Mouse (Mus musculus) left cerebral cortex, postnatal 36 days (tissue): ENCODE results near the gene Cd47. TPM values are rescaled to one million over a fixed set of nuclear protein-coding genes. Genes with fewer than 3 reads are reported as not detected.

Experiments used
- DNase-seq, 2 experiments: peaks; one replicate each; pipeline ENCODE4 v3.0.0; 2021 to 2022; ENCODE audit warnings: low spot score in 2 of 2, mixed read lengths in 1 of 2
- intact Hi-C: fragments of 180-260 bp; cut with DNase I; formaldehyde crosslinking; loops from one replicate; pipeline ENCODE4 v1.15.1; 2025
- total RNA-seq, 2 experiments: library from RNA; stranded (reverse); gene quantifications; 2 replicates each; pipeline ENCODE4 v1.2.3; 2021

Gene Cd47
- total RNA-seq, 2 experiments from 2014 or later = 234 to 245 TPM

DNA sequence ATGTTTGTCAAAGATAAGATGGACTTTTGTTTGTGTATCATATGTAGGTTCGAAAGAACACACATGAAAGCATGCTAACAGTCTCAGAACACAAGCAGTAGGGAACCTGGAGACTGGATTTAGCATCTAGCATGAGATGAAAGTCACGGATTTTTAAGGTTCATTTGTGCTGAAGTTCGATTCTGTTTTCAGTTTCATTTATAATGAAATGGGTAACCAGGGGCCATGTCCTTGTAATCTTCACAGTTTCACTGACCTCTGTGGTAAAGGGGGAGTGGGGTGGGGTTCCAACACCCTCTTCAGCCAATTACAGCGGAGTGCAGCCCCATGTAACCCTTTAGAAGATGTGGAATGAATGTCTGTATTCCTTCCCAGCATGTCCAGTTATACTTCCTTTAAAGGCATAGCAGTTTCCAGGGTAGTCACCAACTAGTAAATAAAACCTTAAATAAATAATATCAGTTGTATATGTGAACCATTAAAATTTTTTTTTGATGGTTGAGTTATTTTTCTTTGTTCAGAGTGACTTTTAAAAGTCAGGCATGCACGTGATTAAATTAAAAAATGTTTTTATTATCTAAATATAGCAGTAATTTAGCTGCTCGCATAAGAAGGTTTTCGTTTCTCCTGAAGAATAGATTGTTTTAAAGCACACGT is 57.3 kb downstream of the Cd47 start:
- no peak for DNase-seq
- intact Hi-C loops = loop anchor here (5.0 kb wide), 3 partner anchors 190 to 575 kb away; partner anchors contain the start of gene Bbx

DNA sequence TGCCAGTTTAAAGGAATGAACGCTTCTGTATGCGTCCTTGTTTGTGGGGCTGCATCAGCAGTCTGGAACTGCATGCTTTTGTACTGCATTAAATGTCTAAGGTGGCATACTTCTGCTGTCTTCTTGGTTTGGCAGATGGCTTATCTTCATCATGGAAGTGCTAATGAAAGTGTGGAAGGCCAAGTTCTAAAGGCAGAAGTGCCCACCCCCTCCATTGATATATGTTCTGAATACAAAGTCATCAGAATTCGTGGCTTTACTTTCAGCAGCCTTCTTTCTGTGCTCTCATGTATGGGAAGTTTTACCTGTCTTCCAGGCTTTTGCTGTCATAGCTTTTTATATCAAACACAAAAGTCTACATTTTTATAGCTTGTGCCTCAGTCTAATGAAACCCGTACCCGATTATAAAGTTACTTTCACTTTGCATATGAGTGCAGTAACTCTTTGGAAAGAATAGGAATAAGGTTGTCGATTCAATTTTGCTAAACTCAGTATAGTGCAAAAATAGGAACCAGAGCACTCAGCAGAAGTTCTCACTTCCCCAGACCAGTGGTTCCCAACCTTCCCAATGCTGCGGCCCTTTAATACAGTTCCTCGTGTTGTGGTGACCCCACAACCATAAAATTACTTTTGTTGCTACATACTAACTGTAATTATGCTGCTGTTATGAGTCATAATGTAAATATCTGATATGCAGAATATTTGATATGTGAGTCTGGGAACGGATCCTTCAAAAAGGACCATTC is 58.0 kb downstream of the Cd47 start:
- intact Hi-C loops = loop anchor here (5.0 kb wide), 3 partner anchors 189 to 574 kb away; partner anchors contain the start of gene Bbx
- DNase-seq = no peak

DNA sequence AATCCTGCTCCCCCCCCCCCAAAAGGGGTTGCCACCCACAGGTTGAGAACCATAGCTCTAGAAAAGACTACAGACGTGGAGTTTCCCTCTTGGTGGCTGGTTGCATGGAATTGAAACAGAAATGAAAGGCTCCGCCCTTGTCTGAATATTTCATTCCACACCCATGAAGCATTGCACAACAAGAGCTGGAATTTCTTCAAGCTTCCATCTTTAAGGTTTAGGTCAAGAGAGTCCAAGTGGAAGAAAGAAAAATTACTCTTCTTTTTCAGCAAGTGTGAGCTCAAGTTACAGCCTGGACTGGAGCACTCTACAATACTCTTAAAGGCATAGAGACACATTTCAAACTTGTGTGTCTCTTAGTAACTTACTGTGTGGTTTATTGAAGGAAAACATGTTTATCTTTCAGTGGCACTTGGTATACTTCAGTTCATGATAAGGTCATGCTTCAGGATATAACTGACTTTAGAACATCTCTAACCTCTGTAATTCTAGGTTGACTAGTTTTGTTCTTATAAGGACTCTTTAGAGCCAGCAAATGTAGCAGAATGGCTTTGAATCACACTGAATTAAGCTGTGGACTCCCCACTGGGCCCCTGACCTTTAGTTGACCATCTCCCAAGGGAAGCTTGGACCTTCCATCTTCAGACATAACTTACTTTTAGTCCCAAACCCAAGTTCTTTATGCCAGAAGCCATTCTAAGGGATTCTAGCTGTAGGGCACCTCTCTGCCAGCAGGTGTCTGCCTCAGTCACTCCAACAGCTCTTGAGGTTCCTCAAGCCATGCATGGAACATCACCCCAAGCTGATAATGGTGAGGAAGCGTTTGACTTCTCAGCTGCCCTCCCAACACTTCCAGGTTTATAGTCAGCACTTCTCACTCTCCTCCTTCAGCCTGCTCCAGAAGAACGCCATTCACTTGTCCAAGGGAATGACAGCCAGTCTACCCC is 58.8 kb downstream of the Cd47 start:
- intact Hi-C loops = loop anchor here (5.0 kb wide), 3 partner anchors 188 to 573 kb away; partner anchors contain the start of gene Bbx

DNA sequence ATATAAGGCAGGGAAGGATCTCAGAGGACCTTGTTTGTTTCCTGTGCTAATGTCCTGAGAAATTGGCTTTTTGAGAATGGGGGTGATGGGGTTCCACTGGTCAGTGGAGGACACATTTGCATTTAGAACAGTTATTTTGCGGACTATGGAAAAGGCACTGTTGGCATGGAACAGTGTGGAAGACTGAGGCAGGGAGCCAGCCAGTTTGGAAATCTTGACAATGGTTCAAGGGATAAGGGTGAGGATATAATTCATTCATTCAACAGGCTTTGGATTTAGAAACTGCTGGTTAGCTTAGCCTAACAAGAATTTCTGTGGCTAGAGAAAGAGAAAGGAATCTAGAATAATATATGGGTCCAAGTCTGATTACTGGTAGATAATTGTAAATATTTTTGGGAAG is 61.7 kb downstream of the Cd47 start:
- no peak for DNase-seq
- intact Hi-C loops = no loop called here

More for the DNA sequence above, 58.8 kb downstream of the Cd47 start:
- DNase-seq = no peak

DNA sequence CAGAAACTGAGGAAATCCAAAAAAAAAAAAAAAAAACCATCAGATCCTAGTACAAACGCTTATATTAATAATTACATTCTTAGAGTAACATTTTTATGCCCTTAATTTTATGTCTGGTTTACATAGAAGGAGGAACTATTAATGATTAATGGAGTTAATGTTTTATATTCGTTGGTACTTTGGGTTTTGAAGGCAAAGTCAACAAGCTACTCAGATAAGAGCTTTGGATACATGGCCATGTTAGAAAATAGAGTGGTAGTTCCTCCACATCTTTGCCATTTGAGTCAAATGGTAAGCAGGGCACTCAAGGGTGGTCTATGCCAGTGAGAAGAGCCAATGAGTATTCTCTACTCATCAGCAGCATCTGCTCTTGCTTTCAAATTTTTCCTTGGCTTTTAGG is 66.3 kb downstream of the Cd47 start:
- intact Hi-C loops = no loop called here
- DNase-seq = no peak

DNA sequence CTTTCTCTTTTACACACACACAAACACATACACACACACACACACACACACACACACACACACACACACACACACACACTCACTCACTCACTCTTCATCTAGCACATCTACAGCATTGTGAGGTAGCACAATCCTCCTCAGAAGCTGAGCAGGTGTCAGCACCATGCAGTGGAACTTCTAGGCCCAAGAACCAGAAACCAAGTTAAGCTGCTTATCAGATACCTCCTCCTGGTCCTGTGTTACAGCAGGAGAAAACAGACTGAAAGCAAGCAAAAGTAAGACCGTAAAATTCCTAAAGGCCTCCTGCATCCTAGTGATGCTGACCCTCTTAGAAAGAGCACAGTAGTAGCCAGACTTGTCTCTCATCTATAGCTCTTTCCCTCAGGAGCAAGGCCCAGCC is 67.9 kb downstream of the Cd47 start:
- no peak for DNase-seq
- intact Hi-C loops = no loop called here

DNA sequence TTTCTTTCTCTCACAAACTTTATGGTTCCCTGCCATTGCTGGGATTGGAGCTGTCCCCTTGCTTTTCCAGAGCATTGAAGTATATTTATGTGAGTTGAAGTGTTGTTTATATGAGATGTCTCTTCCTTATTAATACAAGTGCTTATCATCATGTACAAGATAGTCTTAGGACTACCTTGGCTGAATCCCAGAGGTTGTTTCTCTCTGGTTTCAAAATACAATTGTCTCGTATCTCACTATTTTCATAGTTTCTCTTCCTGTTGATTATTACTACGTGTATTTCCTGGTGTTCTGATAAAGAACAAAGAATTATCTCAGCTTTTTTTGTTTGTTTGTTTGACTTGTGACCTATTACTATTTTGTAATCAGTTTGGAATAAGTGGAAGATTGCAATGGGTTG is 73.6 kb downstream of the Cd47 start:
- no peak for DNase-seq
- intact Hi-C loops = no loop called here

DNA sequence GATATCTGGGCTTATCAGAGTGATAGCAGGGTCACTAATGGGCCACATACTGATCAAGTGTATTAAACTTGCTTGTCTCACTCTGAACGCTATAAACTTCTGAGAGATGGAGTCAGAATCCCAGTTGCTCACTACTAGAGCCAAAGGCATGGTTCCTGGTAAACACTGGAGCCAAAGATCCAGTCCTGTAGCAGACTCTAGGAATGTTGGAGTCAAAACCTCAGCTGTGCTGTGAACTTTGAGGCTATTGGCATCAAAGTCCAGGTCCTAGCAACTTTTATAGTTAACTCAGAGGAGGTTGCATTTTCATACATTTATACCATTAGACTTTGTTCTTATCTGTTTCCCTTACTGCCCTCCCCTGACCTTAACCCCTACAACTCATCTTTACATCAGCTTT is 74.2 kb downstream of the Cd47 start:
- intact Hi-C loops = no loop called here
- no peak for DNase-seq

DNA sequence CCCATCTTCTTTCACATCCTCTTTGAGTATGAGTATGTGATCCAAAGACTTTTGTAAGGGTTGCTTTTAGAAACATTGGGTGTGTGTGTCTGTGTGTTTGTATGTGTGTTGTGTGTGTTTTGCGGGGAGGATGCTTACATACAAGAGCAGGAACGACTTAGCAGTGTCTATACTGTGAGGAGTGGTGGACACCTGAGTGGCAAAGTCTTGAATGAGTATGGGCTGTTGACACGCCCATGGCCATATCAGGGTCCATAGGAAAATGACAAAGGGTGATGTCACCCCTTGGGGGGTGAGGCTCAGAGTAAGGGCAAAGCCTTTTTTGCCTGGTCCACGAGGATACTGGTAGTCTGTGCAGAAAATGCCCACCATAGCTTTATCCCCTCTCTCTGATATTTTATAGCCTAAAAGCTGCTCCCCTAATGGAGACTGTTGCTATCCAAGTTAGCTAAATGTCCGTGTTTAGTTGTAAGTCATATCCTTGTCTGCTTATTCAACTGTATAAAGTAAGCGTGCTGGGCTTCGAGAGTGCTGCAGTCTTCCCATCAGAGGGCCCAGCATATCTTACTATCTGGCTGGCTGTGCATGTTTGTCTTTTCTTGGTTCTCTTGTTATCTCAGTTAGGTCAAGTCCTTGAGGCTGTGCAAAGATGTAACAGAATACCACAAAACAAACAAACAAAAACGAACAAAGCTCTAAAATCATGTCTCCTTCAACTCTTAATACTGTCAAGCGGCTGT is 76.1 kb downstream of the Cd47 start:
- DNase-seq = no peak
- intact Hi-C loops = no loop called here

DNA sequence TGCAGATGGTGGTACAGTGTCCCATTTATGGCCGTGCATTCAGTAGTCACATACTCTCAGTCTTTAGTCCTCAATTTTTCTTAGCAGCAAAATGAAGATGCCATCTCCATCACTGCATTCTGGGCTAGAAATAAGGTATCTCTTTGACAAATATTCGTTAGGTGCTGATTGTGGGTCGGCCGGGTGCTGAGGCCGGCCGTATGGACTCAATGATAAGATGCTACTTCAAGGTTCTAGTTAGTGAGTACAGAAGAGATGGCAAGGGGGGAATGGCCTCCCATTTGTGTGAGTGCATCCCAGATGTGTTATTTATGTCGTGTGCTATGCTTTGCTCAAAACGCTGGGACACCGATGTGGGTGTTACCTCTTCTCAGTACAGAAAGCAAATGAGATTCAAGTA is 76.9 kb downstream of the Cd47 start:
- DNase-seq = no peak
- intact Hi-C loops = no loop called here

DNA sequence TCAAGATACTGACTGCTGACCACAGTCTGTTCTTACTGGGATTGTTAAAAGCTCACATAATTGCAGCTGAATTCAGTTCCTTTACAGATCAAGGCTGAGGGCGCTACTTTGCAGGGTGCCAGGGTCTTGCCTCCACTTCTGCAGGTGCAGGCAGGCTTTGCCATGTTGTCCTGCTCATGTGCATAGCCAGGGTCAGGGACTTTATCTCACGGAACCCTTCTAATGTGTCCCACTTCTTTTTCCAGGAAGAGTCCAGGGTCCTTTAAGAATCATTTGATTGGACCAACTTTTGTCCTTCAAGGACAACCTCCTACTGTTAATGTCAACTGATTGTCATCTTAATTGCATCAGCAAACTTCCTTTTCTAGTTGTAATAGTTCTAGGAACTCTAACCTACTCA is 77.7 kb downstream of the Cd47 start:
- intact Hi-C loops = no loop called here
- DNase-seq = no peak

DNA sequence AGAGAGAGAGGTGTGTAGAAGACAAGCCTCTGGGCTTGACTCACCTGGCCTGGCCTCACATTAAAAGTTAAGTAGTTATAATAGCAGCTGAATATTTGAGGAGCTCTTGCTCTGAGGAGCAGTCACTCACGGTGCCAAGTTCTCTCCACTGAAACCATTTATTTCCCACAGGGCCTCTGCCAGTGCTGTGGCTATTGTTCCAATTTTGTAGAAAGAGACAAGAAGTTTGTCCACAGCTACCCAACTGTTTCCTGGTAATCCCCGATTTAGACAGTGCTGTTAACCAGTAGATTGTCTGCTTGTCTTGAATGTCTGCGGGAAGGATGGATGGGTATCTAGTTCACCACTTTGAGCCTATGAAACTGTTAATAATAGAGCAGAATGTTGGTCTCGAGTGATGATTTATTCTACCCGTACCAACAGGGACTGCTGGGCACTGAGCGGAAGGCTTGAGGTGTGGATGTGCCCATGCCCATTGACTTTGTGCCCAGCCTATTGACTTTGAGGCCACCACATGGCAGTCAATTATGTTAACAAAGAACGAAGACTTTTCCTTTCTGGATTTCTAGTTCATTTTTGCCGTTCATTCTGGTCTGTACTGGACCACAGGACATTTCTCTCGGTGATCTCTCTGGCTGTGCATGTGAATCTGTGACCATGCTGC is 86.2 kb downstream of the Cd47 start:
- intact Hi-C loops = no loop called here

DNA sequence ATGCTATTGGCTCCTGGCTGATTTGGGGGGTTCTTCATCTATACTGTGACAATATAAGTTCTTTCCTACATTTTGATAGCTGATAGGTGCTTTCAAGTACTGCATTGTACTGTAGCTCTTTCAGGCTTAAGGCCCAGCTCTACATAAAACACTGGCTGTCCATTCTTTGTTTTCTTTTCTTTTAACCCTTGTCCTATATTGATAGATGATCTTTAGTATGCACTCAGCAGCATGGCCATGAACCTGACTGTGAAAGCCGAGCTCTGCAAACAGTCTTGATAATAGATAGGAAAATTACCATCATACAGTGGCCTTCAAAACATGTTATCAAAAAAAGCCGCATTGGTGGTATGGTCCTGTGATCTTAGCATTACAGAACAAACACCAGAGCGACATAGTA is 87.0 kb downstream of the Cd47 start:
- intact Hi-C loops = no loop called here
- no peak for DNase-seq

More for the DNA sequence above, 86.2 kb downstream of the Cd47 start:
- DNase-seq = no peak

DNA sequence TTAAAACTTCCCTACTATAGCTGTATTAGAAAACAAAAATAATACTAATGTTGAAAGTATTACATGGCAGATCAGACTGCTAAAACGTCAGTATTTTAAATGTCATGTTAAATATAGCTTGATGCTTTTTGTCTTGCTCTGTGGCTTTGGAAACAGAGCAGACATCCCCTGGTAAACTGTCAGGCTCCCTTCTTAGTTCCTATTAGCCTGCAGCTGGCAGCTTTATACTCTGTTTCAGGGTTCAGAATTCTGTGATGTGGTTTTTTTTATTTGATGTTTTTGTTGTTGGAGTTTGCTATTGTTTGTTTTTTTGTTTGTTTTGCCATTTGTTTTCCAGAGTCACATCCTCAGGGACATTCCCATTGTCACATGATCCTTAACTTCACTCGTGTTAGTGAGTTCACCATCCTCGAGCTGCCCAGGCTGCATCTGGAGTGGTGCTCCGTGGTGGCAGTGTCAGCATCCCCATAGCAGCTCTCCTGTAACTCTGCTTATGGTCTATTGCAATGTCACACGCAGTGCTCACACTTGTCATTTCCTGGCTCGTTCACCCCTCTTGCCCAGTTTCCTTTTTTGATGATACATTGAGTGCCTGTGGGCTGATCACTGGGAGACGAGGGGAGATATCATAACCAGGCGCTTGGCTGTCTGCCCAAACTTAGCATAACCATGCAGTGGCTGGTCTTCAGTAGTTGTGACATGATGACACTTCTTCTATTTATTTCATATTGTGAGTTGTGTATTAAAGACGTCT is 87.7 kb downstream of the Cd47 start:
- no peak for DNase-seq
- intact Hi-C loops = no loop called here

DNA sequence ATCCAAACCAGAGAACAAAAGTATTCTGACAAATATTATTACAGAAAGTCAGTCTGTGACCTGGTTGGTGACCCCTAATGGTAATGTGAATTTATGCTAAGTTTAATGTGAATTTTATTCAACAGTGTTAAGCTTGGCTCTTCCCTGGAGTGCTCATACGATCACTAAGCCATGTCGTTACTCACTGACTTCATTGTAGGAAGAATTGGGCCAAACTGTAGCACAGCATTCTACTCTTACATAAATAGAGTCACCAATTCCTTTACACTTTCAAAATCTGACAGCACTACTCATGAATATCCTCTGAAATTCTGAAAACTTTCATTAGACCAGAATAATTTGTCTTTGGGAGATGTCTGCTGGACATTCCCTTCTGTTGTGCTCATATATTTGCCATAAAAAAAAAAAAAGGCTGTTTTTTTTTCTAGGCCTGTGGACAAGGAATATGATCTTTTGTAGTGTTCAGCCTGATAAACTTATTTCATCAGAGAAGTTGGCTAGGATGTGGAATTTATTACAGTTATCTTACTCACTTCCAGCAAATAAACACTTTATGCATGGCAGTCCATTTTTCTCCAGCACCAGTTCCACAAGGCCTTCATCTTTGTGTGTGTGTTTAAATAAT is 88.8 kb downstream of the Cd47 start:
- DNase-seq = no peak
- intact Hi-C loops = no loop called here

DNA sequence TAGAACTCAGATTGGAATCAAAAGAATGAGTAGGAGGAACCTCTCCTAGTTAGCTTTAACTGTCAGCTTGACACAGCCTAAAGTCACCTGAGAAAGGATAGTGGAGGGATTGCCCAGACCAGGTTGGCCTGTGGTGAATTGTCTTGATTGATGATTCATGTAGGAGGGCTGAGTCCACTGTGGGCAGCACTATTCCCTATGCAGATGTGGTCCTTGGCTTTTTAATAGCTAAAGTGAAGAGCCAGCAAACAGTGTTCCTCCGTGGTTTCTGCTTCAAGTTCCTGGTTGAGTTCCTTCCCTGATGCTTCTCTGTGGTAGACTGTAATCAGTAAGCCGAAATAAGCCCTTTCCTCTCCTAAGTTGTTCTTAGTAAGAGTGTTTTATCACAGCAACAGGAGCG is 91.9 kb downstream of the Cd47 start:
- intact Hi-C loops = no loop called here
- DNase-seq = no peak

DNA sequence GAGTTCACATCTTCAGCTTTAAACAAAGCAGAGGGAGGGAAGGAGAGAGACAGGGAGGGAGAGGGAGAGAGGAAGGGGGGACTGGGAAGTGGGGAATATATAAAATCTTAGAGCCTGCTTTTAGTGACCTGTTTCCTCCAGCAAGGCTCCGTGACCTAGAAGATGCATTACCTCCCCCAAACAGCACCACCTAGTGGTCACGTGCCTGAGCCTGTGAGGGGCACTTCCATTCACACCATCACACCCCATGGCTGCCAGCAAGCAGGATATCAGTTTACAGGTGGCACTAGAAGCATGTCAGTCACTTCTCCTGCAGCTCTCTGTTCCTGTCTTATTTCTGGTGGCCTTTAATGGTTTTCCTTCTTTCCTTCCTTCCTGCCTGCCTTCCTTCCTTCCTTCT is 92.6 kb downstream of the Cd47 start:
- intact Hi-C loops = no loop called here
- no peak for DNase-seq

DNA sequence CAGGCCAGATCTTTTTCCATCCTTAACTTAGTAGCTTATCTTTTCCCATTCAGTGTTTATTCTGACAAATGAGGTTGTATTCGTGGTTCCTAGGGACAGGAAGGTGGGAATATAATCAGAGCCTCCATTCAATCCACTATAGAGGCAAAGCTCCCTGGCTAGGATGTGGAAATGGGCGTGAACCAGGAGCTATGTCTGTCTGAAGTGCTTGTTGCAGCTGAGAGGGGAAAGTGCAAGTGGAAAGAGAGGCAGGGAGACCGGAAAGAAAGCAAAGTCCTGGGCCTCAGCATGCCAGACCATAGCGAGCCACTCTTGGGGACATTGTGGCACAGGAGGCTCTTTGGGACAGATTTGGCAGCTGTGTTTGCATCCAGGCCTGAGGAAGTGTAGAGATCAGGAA is 94.3 kb downstream of the Cd47 start:
- intact Hi-C loops = no loop called here
- DNase-seq = no peak
